Mouse (Mus musculus): Measurements from ENCODE around the gene Frem1. TPM values are rescaled to one million over a fixed set of nuclear protein-coding genes. Genes with fewer than 3 reads are reported as not detected.

The Frem1 gene
- 0.14 and 0.59 TPM in 2 replicates for polyA plus RNA-seq (2021; fragmentation: Nextera tagmentation)
- long read RNA-seq, experiment 1, partial matches to known transcripts, result 0 of 1 reads
- long read RNA-seq, experiment 1, other reads (novel, unspliced or antisense), result 1 of 1 reads
- long read RNA-seq, experiment 2, result 0 reads

DNA sequence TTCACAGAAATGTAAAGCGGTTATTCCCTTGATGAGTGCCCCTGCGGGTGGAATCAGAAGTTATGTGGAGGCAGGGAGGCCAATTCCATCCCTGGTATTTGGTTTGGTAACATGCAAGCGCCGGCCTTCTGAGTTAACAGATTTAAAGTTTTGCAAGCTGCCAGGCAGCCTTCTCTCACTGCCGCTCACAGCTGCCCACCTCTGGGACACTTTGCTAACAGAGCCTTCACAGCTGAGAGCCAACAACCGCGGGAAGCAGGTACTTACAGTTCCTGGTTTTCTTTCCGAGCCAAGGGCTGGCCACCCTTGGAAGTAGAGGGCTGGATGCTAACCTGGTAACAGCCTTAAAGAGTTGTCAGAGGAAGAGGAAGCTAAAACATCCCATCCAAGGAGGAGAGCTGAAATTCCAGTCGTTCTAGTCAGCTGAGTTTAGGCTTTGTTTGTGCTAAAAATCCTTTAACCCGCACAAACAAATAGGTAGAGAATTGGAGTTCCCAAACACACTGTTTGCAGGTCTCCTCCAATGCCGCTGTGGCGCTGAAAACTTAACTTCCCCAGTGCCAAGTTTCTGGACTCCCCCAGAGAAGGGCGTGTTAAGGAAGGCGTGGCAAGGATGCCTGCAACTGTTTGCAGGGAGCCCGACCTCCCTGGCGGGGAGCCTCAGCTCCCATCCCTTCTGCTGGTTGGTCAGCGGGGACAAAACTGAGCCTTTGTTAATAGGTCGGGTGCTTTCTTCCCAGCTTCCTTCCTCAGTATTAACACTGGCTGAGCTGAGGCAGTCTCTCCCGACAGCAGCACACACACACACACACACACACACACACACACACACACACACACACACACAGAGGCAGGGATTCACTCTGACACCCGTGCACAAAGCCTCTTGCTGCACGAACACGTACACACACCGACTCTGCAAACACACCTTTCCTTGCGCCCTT is at the start of gene Frem1:
Gene Frem1 (minus strand): TSS at position 706 of the 944 bp plus-strand sequence.

DNA sequence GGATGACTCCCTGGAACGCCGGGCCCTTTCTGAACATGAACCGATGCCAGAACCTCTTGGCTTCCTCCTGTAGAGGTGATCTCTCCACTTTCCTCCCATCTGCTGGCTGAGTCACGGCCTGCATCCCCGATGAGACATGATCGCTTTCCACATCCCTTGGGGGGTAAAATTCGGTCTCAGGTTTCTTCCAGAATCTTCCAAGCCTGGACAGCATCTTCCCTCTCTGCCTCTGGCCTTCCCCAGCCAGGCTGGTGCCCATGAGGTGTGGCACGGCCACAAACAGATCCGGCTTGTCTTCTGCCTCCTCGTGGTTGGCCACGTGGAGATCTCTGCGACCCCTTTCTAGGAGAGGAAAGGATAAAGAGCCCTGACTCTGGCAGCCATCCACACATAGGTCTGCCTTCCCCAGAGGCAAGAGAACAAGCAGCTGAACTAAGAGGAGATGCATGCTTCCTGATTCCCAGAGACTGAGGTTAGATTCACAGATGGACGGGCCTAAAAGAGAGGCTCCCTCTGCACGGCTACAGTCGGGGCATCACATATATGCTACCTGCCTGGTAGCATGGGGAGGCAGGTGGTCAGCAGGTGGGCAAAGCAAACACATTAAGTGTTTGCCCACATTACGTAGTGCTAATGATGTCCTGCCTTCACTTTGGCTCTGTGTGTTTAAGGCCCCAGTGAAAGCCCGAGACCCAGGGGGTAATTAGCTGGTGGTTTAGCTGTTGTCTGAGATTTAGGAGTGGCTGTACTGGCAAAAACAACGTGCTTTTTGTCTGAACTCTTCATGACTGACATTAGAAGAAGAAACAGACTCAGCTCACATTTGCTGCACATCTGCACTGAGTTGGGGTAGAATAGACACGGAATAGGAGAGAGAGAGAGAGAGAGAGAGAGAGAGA is 167.3 kb downstream of the Frem1 start, which contains the start of gene Cer1:
Gene Cer1 (minus strand): TSS at position 513 of the 899 bp plus-strand sequence.

DNA sequence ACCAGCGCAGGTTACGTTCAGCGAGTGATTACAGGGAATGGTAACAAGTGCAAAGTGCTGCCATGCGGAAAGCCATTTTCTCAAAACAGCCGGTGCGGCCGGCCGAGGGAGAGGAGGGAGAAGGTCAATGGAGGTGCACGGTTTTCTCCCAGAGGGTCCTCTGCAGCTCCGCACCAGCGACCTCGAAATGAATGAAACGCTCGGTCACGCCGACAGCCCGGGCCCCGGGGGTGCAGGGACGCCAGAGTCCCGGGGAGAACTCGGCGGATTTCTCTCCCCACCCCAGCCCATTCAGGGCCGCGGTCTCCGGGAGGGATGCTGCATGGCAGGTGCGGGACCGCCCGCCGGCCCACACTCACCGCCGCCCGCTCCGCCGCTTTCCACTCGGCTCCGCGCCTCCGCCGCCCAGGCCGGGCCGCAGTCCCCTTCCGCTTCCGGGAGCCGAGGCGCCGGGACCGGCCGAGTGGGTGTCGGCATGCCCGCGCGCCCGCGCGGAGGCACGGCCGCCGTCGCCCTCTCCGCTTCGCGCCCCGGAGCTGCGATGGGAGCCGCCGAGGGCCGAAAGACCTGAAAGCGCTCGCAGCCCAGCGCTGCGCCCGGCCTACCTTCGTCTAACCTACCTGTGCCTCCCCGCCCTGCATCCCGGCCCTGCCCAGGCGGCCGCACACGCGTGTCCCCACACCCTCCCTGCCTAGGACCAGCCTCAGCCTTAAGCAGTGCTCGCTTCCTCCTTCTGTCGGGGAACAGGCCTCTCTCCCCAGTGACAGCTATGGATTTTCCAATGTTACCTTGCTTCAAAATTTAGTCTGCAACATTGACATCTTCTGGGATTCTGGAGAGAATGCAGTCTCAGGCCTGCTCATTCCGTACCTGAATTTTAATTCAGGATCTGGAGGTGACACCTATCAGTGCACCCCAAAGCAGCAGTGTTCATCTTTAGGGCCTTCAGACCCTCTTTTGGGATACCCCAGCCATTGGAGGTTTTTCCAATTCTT is 192.7 kb downstream of the Frem1 start, which contains the start of gene Zdhhc21:
Gene Zdhhc21 (minus strand): TSS at position 828 of the 995 bp plus-strand sequence.

Other genes starting within 250 kb of the Frem1 start
- 13.7 and 14.9 TPM in 2 replicates for gene Zdhhc21, start 192.4 kb downstream of the Frem1 start, polyA plus RNA-seq (2021; fragmentation: Nextera tagmentation)
- gene Cer1, start 167.2 kb downstream of the Frem1 start, polyA plus RNA-seq (2021; fragmentation: Nextera tagmentation), result not detected in 2 replicates